Mouse (Mus musculus) megakaryocyte, adult 5-6 weeks (primary cell): ENCODE measurements around the gene C1qtnf4. TPM values are rescaled to one million over a fixed set of nuclear protein-coding genes. Genes with fewer than 3 reads are reported as not detected.

ENCODE experiments used
- ATAC-seq: 2 replicates; pipeline ENCODE4 v1.8.0; 2016; ENCODE audit warnings: mild to moderate bottlenecking, inconsistent platforms; ENCODE audit not compliant: poor library complexity, severe bottlenecking
- total RNA-seq, 2 experiments: library from RNA; stranded (forward) in 1 of 2; stranded (reverse) in 1 of 2; fragments of 153-499, 151-499 nt in 1 of 2; fragments of 221-1000, 200-1000 nt in 1 of 2; gene quantifications; 2 replicates each; pipeline versions ENCODE4 v1.2.3 to v1.2.4; 2015 to 2017

Gene C1qtnf4
- total RNA-seq, 2 experiments from 2014 or later: not detected

GRCm38 (mm10) chr2:90921178-90921577, 35.5 kb downstream of the C1qtnf4 start:
- ATAC-seq: no peak

- no peak for ATAC-seq
Observed at GRCm38 (mm10) chr2:90922636-90923035, 37.0 kb downstream of the C1qtnf4 start.

GRCm38 (mm10) chr2:90928566-90928965, 42.9 kb downstream of the C1qtnf4 start:
- ATAC-seq: no peak

DNA sequence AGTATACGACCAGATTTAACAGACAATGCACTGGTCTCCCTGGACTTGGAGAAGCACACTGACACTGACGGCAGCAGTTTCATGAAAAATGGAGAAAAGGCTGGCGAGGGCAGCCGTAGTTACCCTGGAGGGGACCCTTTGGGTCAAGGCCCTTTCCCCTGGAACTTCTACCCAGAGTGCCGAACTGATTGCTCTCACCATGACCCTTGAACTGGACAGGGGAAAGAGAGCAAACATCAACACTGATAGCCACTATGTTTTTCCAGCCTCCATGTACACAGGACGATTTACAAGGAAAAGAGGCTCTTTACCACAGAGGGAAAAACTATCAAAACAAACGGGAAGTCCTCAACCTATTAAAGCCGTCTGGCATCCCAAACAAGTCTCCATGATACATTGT, 46.2 kb downstream of the C1qtnf4 start:
- ATAC-seq: no peak

DNA sequence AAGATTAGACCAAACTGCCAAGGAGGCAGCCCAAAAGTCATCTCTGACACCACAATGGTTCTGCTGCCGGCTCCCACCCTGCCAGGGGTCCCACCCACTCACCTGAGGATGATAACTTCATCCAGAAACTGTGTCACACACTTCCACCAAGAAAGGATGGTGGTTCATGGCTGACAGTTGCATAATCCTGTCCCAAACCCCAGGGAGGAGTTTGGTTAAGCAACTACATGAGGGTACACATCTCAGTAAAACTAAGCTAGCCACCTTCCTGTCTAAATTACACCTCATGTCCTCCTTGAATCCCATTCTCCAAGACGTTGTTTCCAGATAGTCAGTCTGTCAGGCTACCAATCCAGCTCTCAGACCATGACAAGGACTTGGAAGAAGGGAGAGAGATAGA, 46.6 kb downstream of the C1qtnf4 start:
- ATAC-seq: no peak

DNA sequence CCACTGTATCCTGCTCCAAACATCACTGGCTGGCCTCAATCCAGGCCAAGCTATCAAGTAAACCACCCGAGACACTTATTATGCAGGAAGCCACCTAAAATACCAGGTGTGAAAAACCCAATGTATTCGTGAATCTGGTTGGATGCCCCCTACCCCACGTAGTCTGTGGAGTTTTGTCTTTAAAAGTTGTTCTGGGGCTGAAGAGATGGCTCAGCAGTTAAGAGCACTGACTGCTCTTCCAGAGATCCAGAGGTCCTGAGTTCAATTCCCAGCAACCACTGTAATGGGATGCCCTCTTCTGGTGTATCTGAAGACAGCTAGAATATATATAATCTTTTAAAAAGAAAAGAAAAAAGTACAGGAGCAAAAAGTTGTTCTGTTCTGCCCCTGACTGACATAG, 52.7 kb downstream of the C1qtnf4 start:
- no peak for ATAC-seq

DNA sequence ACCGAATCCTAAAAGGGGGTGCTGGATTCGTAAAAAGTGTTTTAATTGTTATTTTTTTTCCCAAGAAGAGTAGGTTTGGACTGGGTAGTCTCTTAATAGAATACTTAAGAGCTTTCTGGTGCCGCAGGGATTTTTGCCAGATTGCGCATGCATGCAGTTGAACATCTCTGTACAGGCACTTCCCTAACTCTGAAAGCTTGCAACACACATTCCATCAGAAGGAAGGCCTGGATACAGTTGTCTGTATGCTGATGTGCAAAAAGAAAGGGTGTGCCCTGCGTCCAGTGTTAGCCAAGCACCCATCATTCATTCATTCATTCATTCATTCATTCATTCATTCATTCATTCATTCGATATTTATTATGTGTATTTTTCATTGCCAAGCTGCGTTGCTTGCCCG, 54.1 kb downstream of the C1qtnf4 start:
- ATAC-seq: peak; percentile 40

Other genes starting within 250 kb of the C1qtnf4 start
- gene Nup160, start 208.6 kb upstream of the C1qtnf4 start, total RNA-seq (2015): 50.0 and 55.9 TPM in 2 replicates
- gene Nup160, start 208.6 kb upstream of the C1qtnf4 start, total RNA-seq (2017): 40.3 and 41.6 TPM in 2 replicates
- 73.0 and 77.6 TPM in 2 replicates for gene Fnbp4, start 140.5 kb upstream of the C1qtnf4 start, total RNA-seq (2015)
- 119 and 139 TPM in 2 replicates for gene Fnbp4, start 140.5 kb upstream of the C1qtnf4 start, total RNA-seq (2017)
- gene Agbl2, start 103.1 kb upstream of the C1qtnf4 start, total RNA-seq (2015): not detected in 2 replicates
- not detected in 2 replicates for gene Agbl2, start 103.1 kb upstream of the C1qtnf4 start, total RNA-seq (2017)
- 130 and 138 TPM in 2 replicates for gene Mtch2, start 38.7 kb upstream of the C1qtnf4 start, total RNA-seq (2015)
- 129 and 168 TPM in 2 replicates for gene Mtch2, start 38.7 kb upstream of the C1qtnf4 start, total RNA-seq (2017)
- gene Kbtbd4, start 18.9 kb downstream of the C1qtnf4 start, total RNA-seq (2015): 9.1 and 11.3 TPM in 2 replicates
- 9.3 and 14.1 TPM in 2 replicates for gene Kbtbd4, start 18.9 kb downstream of the C1qtnf4 start, total RNA-seq (2017)
- gene Ndufs3, start 19.0 kb downstream of the C1qtnf4 start, total RNA-seq (2015): 113 and 119 TPM in 2 replicates
- gene Ndufs3, start 19.0 kb downstream of the C1qtnf4 start, total RNA-seq (2017): 61.6 and 70.9 TPM in 2 replicates
- 33.7 and 34.7 TPM in 2 replicates for gene Celf1, start 54.5 kb downstream of the C1qtnf4 start, total RNA-seq (2015)
- gene Celf1, start 54.5 kb downstream of the C1qtnf4 start, total RNA-seq (2017): 31.3 and 34.1 TPM in 2 replicates
- gene Rapsn, start 149.8 kb downstream of the C1qtnf4 start, total RNA-seq (2015): 0.46 and 0.47 TPM in 2 replicates
- gene Rapsn, start 149.8 kb downstream of the C1qtnf4 start, total RNA-seq (2017): 0.51 and 1.3 TPM in 2 replicates
- 65.1 and 69.7 TPM in 2 replicates for gene Psmc3, start 168.1 kb downstream of the C1qtnf4 start, total RNA-seq (2015)
- gene Psmc3, start 168.1 kb downstream of the C1qtnf4 start, total RNA-seq (2017): 226 TPM in 2 replicates
- gene Slc39a13, start 184.6 kb downstream of the C1qtnf4 start, total RNA-seq (2015): 8.4 and 15.6 TPM in 2 replicates
- 6.5 and 10.9 TPM in 2 replicates for gene Slc39a13, start 184.6 kb downstream of the C1qtnf4 start, total RNA-seq (2017)
- gene Spi1, start 196.5 kb downstream of the C1qtnf4 start, total RNA-seq (2015): 348 and 384 TPM in 2 replicates
- gene Spi1, start 196.5 kb downstream of the C1qtnf4 start, total RNA-seq (2017): 253 and 295 TPM in 2 replicates
- 0.18 and 0.27 TPM in 2 replicates for gene Mybpc3, start 232.3 kb downstream of the C1qtnf4 start, total RNA-seq (2015)
- 0.08 and 0.44 TPM in 2 replicates for gene Mybpc3, start 232.3 kb downstream of the C1qtnf4 start, total RNA-seq (2017)